Mouse (Mus musculus): ENCODE measurements around the gene Polk. TPM values are rescaled to one million over a fixed set of nuclear protein-coding genes. Genes with fewer than 3 reads are reported as not detected.
A peak's percentile ranks its signal among the peaks of the same experiment; 100 is the strongest.

The Polk gene
- polyA plus RNA-seq, 1 experiment from 2014 or later: 10.2 TPM

DNA sequence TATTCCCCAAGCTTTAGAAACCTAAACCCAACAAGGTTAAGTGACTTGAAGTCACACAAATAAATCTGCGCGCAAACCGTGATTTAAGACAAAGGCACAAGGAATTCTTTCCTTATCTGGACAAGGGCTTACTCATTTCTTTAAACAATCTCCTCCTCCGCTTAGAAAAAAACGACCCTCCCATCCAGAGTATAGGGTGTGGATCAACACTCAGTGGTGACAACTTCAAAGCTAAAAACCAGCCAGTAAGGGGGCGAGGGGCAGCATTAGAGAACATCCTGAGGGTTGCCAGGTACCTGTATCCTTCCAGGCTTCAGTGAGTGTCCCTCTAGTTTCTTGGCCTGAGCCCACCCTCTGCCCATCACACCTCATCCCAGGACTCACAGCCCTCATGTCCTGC is 71.8 kb downstream of the Polk start:
- H3K36me3 ChIP-seq (ENCODE audit: insufficient read depth): no peaks in the 10 kb centered on the region
- DNase-seq: peak; percentile 13
- no peaks in the 10 kb centered on the region for H3K9me3 ChIP-seq (ENCODE audit: low read depth, low read length)
- no peak overlapping the region for H3K4me2 ChIP-seq
- H3K27me3 ChIP-seq (ENCODE audit: insufficient read depth, low read length): no peaks in the 10 kb centered on the region
- no peak for TF ChIP-seq CTCF (IDR thresholded peaks at IDR 0.05; ENCODE audit: low read depth)
- ATAC-seq (ENCODE audit: insufficient read depth): no peak
- 47% methylated on average over 6 of the region's 6 CpGs for WGBS
- H3K4me1 ChIP-seq (ENCODE audit: insufficient read depth): no peaks in the 10 kb centered on the region; the same call in 1 of the 2 replicates
- no peak overlapping the region for H3K27ac ChIP-seq (ENCODE audit: low read depth)
- H3K9ac ChIP-seq: no peak overlapping the region
- no peak overlapping the region for H3K4me3 ChIP-seq (ENCODE audit: low read depth, low read length)

DNA sequence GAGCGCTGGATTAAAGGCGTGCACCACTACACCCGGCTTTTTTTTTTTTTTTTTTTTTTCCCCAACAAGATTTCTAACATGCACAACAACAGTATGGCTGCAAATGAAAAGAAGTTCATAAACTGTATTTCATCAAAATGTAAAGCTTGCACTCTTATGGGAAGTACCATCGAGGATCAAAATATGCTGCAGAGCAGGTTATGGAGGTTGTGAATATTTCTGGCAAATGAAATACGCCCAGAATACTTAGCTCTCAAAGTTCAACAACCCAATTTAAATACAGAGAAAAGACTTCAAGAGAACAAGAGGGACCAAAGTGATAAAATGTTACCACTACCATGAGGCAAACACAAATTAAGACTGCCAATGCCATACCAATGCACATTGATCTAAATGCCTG is 73.7 kb downstream of the Polk start:
- no peak overlapping the region for H3K4me3 ChIP-seq (ENCODE audit: low read depth, low read length)
- no peaks in the 10 kb centered on the region for H3K9me3 ChIP-seq (ENCODE audit: low read depth, low read length)
- WGBS: 81% methylated on average over 5 of the region's 5 CpGs
- H3K27me3 ChIP-seq (ENCODE audit: insufficient read depth, low read length): no peaks in the 10 kb centered on the region
- no peak for TF ChIP-seq CTCF (IDR thresholded peaks at IDR 0.05; ENCODE audit: low read depth)
- DNase-seq (peak; percentile 50), ATAC-seq (ENCODE audit: insufficient read depth) (no peak)
- H3K4me1 ChIP-seq (ENCODE audit: insufficient read depth): no peaks in the 10 kb centered on the region; the same call in 1 of the 2 replicates
- H3K36me3 ChIP-seq (ENCODE audit: insufficient read depth): no peaks in the 10 kb centered on the region
- no peak overlapping the region for H3K4me2 ChIP-seq
- no peak overlapping the region for H3K27ac ChIP-seq (ENCODE audit: low read depth)
- no peak overlapping the region for H3K9ac ChIP-seq

DNA sequence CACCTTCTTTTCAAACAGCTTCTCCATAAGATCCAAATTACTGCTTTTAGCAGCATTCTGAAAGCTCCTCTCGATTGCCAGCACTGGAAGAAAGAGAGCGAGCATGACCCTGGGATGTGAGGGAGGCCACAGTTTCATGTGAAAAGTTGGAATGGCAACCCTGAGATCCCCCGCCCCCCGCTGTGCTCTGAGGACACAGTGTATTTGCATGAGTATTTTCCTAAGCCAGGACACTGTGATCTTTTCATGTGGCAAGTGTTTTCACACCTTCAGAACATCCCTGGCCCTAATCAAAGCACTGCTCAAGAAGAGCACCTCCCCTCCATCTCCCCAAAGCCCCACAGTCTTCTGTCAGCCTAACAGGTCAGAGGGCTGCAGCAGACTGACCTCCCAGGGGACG is 77.1 kb downstream of the Polk start:
- WGBS: 45% methylated on average over 5 of the region's 5 CpGs
- Histone ChIP-seq H3K27me3 (ENCODE audit: insufficient read depth, low read length) (no peaks in the 10 kb centered on the region), H3K9ac (no peak overlapping the region), H3K4me1 (ENCODE audit: insufficient read depth) (no peaks in the 10 kb centered on the region; the same call in 1 of the 2 replicates), H3K9me3 (ENCODE audit: low read depth, low read length) (no peaks in the 10 kb centered on the region), H3K4me3 (ENCODE audit: low read depth, low read length) (no peak overlapping the region), H3K27ac (ENCODE audit: low read depth) (no peak overlapping the region), H3K4me2 (no peak overlapping the region), H3K36me3 (ENCODE audit: insufficient read depth) (no peaks in the 10 kb centered on the region)
- no peak for TF ChIP-seq CTCF (IDR thresholded peaks at IDR 0.05; ENCODE audit: low read depth)
- no peak for DNase-seq
- ATAC-seq (ENCODE audit: insufficient read depth): no peak

DNA sequence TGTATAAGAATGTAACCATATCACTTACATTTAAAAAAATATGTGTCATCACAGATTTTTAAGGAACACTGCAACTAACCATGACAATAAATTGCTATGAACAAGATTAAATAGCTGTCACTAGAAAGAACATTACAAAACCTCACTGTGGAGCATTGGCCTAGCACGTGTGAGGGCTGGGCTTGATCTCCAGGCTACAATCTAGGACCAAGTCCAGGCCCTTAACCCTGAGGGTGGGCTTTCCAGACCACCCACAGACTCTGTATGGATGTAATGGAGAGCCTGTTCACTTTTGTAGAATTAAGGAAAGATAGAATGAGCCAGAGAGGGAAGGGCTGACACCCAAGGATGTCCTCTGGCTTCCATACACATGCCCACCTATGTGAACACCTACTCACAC is 79.7 kb downstream of the Polk start:
- 28% methylated on average over 1 of the region's 1 CpGs for WGBS
- no peak overlapping the region for H3K9ac ChIP-seq
- no peak overlapping the region for H3K4me3 ChIP-seq (ENCODE audit: low read depth, low read length)
- no peak overlapping the region for H3K27ac ChIP-seq (ENCODE audit: low read depth)
- H3K4me2 ChIP-seq: no peak overlapping the region
- ATAC-seq (ENCODE audit: insufficient read depth) (peak; percentile 71), DNase-seq (peak; percentile 53)
- H3K9me3 ChIP-seq (ENCODE audit: low read depth, low read length): no peaks in the 10 kb centered on the region
- H3K4me1 ChIP-seq (ENCODE audit: insufficient read depth): no peaks in the 10 kb centered on the region
- no peaks in the 10 kb centered on the region for H3K36me3 ChIP-seq (ENCODE audit: insufficient read depth)
- H3K27me3 ChIP-seq (ENCODE audit: insufficient read depth, low read length): no peaks in the 10 kb centered on the region
- TF ChIP-seq CTCF (IDR thresholded peaks at IDR 0.05; ENCODE audit: low read depth): no peak

DNA sequence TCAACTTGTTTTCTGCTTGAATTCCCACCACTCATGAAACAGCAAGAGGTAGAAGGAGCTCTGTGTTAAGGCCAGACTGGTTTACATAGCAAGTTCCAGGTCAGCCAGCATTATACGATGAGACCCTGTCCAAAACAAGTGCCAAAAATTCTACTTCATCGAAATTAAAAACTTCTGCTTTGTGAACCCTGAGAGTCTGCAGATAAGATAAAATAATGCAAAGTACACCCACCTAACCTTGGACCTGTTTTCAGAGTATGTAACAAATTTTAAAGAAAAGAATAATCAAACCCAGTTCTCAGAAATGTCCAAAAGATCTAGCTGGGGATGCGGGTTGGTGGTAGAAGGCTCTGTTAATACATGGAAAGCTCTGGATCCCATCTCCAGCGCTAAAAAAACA is 83.8 kb downstream of the Polk start:
- ATAC-seq (ENCODE audit: insufficient read depth) (no peak), DNase-seq (no peak)
- Histone ChIP-seq H3K27ac (ENCODE audit: low read depth) (no peak overlapping the region), H3K36me3 (ENCODE audit: insufficient read depth) (no peaks in the 10 kb centered on the region), H3K27me3 (ENCODE audit: insufficient read depth, low read length) (no peaks in the 10 kb centered on the region), H3K4me1 (ENCODE audit: insufficient read depth) (no peaks in the 10 kb centered on the region), H3K4me2 (no peak overlapping the region), H3K9me3 (ENCODE audit: low read depth, low read length) (no peaks in the 10 kb centered on the region), H3K4me3 (ENCODE audit: low read depth, low read length) (no peak overlapping the region), H3K9ac (no peak overlapping the region)
- TF ChIP-seq CTCF (IDR thresholded peaks at IDR 0.05; ENCODE audit: low read depth): no peak
- WGBS: 75% methylated on average over 4 of the region's 4 CpGs

DNA sequence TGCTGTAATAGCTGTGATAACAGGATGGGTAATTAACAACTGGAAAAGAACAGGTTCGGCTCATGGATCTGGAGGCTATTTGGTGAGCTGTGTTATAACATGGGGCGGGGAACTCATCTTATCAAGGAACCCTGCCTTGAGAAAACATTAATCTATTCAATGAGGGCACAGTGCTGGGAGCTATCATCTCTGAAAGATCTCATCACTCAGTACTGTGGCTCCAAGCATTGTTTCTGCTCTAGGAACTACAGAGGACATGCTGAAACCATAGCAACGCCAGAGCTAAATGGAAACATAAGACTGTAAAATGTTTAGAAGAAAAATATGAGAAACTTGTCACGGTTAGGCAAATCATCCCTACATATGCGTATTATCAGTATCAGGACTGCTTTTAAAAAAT is 84.4 kb downstream of the Polk start:
- H3K4me2 ChIP-seq: no peak overlapping the region
- ATAC-seq (ENCODE audit: insufficient read depth): no peak
- no peaks in the 10 kb centered on the region for H3K9me3 ChIP-seq (ENCODE audit: low read depth, low read length)
- H3K27me3 ChIP-seq (ENCODE audit: insufficient read depth, low read length): no peaks in the 10 kb centered on the region
- no peak overlapping the region for H3K4me3 ChIP-seq (ENCODE audit: low read depth, low read length)
- no peak overlapping the region for H3K9ac ChIP-seq
- 79% methylated on average over 5 of the region's 5 CpGs for WGBS
- no peak overlapping the region for H3K27ac ChIP-seq (ENCODE audit: low read depth)
- H3K36me3 ChIP-seq (ENCODE audit: insufficient read depth): no peaks in the 10 kb centered on the region
- H3K4me1 ChIP-seq (ENCODE audit: insufficient read depth): no peaks in the 10 kb centered on the region
- no peak for TF ChIP-seq CTCF (IDR thresholded peaks at IDR 0.05; ENCODE audit: low read depth)
- no peak for DNase-seq

DNA sequence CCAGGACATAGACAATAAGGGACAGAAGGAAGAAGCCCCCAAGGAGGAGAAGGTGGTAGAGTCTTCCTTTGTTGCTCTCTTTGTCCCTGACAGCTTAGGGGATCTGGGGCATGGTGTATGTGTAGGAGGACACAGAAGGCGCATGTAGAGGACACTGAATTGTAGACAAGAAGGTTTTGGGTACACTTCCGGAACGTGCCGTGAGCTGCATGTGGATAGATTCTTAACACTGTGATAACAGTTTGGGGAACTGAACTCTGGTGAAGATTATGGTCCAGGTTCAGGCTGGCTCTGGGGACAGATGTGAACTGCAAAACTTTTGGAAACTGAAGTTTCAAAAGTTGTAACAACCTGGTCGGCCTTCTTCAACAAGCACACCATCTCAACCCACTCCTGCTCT is 84.8 kb downstream of the Polk start:
- Histone ChIP-seq H3K27ac (ENCODE audit: low read depth) (no peak overlapping the region), H3K27me3 (ENCODE audit: insufficient read depth, low read length) (no peaks in the 10 kb centered on the region), H3K4me3 (ENCODE audit: low read depth, low read length) (no peak overlapping the region), H3K36me3 (ENCODE audit: insufficient read depth) (no peaks in the 10 kb centered on the region), H3K9me3 (ENCODE audit: low read depth, low read length) (no peaks in the 10 kb centered on the region), H3K9ac (no peak overlapping the region), H3K4me1 (ENCODE audit: insufficient read depth) (no peaks in the 10 kb centered on the region), H3K4me2 (no peak overlapping the region)
- DNase-seq (no peak), ATAC-seq (ENCODE audit: insufficient read depth) (no peak)
- TF ChIP-seq CTCF (IDR thresholded peaks at IDR 0.05; ENCODE audit: low read depth): no peak
- 90% methylated on average over 5 of the region's 5 CpGs for WGBS

DNA sequence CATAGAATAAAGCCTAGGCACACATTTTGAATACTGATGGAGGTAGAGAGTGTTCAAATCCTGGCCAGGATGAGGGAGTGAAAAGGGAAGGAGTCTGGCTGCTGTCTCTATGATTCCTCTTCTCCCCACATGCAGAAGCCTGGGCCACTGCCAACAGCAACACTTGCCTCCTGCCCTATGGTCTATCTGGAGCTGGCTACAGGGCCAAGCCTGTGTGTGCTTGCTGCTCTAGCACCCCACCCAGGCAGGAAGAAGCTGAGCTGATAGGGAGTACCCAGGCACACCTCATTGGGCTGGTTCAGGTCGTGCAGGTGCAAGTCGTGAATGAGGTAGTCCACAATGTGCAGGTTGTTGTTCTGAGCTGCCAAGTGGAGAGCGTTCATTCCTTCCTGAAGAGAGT is 88.1 kb downstream of the Polk start:
- peak; percentile 56; the same call in 1 of the 2 replicates for ATAC-seq (ENCODE audit: insufficient read depth)
- H3K4me2 ChIP-seq: no peak overlapping the region
- H3K36me3 ChIP-seq (ENCODE audit: insufficient read depth): no peaks in the 10 kb centered on the region
- no peak for TF ChIP-seq CTCF (IDR thresholded peaks at IDR 0.05; ENCODE audit: low read depth)
- WGBS: 65% methylated on average over 3 of the region's 3 CpGs
- H3K27me3 ChIP-seq (ENCODE audit: insufficient read depth, low read length): no peaks in the 10 kb centered on the region
- H3K4me3 ChIP-seq (ENCODE audit: low read depth, low read length): no peak overlapping the region
- no peaks in the 10 kb centered on the region for H3K4me1 ChIP-seq (ENCODE audit: insufficient read depth)
- no peak overlapping the region for H3K27ac ChIP-seq (ENCODE audit: low read depth)
- H3K9me3 ChIP-seq (ENCODE audit: low read depth, low read length): no peaks in the 10 kb centered on the region
- DNase-seq: peak; percentile 72
- no peak overlapping the region for H3K9ac ChIP-seq
